Mouse (Mus musculus) stomach, postnatal 0 days (tissue): ENCODE measurements around the gene Arid3a. TPM values are rescaled to one million over a fixed set of nuclear protein-coding genes. Genes with fewer than 3 reads are reported as not detected.

Source experiments
- ATAC-seq: fragments of 200-750 bp; cut with Nextera tagmentation; 2 replicates; pipeline ENCODE4 v1.8.0; 2017; ENCODE audit not compliant: low FRiP score, low TSS enrichment
- DNase-seq: peaks from one replicate; pipeline ENCODE4 v3.0.0-alpha.2; 2016; ENCODE audit warnings: low spot score
- H3K27ac ChIP-seq: fragments of 300-500 bp; sonication (generic); replicated peaks from 2 replicates; pipeline ENCODE4 v1.5.1; 2014; ENCODE audit warnings: mild to moderate bottlenecking, control low read depth
- H3K27me3 ChIP-seq: fragments of 300-500 bp; sonication (generic); 2 replicates; pipeline ENCODE4 v1.6.1; 2014; ENCODE audit warnings: low read length; ENCODE audit not compliant: control insufficient read depth, insufficient read depth
- H3K36me3 ChIP-seq: fragments of 300-500 bp; sonication (generic); 2 replicates; pipeline ENCODE4 v1.6.1; 2014; ENCODE audit warnings: low read length, mixed read lengths; ENCODE audit not compliant: control insufficient read depth, insufficient read depth
- H3K4me1 ChIP-seq: fragments of 300-500 bp; sonication (generic); replicated peaks from 2 replicates; pipeline ENCODE4 v1.6.1; 2014; ENCODE audit warnings: antibody characterized with exemption; ENCODE audit not compliant: control insufficient read depth, insufficient read depth
- H3K4me2 ChIP-seq: fragments of 300-500 bp; sonication (generic); replicated peaks from 2 replicates; pipeline ENCODE4 v1.6.1; 2014; ENCODE audit warnings: low read depth, mild to moderate bottlenecking, control low read depth, moderate library complexity
- H3K4me3 ChIP-seq: fragments of 300-500 bp; sonication (generic); 2 replicates; pipeline ENCODE4 v1.5.1; 2014; ENCODE audit warnings: low read depth, low read length, control low read depth
- H3K9ac ChIP-seq: fragments of 300-500 bp; sonication (generic); 2 replicates; pipeline ENCODE4 v1.6.1; 2014; ENCODE audit warnings: mild to moderate bottlenecking, low read length, control low read depth, mixed read lengths
- H3K9me3 ChIP-seq: fragments of 300-500 bp; sonication (generic); 2 replicates; pipeline ENCODE4 v1.6.1; 2016; ENCODE audit warnings: low read length; ENCODE audit not compliant: control insufficient read depth
- CTCF ChIP-seq: IDR thresholded peaks from 2 replicates; pipeline ENCODE4 v1.5.1; 2016; ENCODE audit warnings: antibody characterized with exemption, low read depth, mild to moderate bottlenecking, moderate library complexity
- EP300 ChIP-seq: optimal IDR thresholded peaks from 2 replicates; pipeline ENCODE3; 2016; ENCODE audit warnings: antibody characterized with exemption
- whole genome bisulfite sequencing: fragments of 180-500 bp; shearing (Covaris S2); extraction: QIAGEN DNeasy Blood & Tissue Kit; methylation state at CpG from one replicate; pipeline ENCODE4 v1.1.7; 2014; 5-methylcytosine and 5-hydroxymethylcytosine counted together
- polyA plus RNA-seq: library from polyadenylated mRNA; unstranded; fragments of >200 nt; fragmentation: Nextera tagmentation; extraction: Ambion mirVana; gene quantifications from 2 replicates; pipeline ENCODE4 v1.2.1, GENCODE M21; 2015

Gene Arid3a
- polyA plus RNA-seq, 1 experiment from 2014 or later = 3.5 TPM

DNA sequence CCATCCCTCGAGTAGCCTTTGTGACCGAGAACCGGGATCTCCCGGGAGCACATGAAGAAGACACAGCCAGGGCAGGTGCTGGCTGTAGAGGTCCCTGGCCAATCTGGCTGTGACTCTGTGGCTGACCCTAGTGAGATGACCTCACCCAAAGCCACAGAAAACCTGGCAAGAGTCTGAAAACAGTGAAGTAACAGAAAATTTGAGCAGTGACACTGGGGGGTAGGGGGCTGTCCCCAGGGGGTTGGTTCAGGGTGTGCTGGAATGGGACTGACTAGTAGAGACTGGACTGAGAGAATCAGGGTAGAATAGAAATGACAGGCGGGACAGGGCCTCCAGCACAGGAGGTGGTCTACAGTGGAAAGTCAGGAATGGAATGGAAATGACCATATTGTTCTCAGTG, 56.4 kb downstream of the Arid3a start:
- Histone ChIP-seq H3K27ac (peak overlapping the region; percentile 98; the same call in 1 of the 2 replicates), H3K4me3 (peak overlapping the region; percentile 65), H3K4me2 (peak overlapping the region; percentile 90), H3K9me3 (no peaks in the 10 kb centered on the region), H3K4me1 (peaks cover 8% of the 10 kb centered on the region), H3K27me3 (no peaks in the 10 kb centered on the region), H3K9ac (peak overlapping the region; percentile 92), H3K36me3 (peaks cover 7% of the 10 kb centered on the region)
- no peak for TF ChIP-seq EP300
- no peak for TF ChIP-seq CTCF
- 59% methylated on average over 5 of the region's 5 CpGs for WGBS
- DNase-seq (no peak), ATAC-seq (no peak)

GRCm38 (mm10) chr10:79983670-79984069, 56.8 kb downstream of the Arid3a start:
- Histone ChIP-seq H3K36me3 (peaks cover 6% of the 10 kb centered on the region), H3K27ac (peak overlapping the region; percentile 98), H3K9ac (peak overlapping the region; percentile 92), H3K4me2 (peak overlapping the region; percentile 90), H3K27me3 (no peaks in the 10 kb centered on the region), H3K4me1 (peaks cover 8% of the 10 kb centered on the region), H3K9me3 (no peaks in the 10 kb centered on the region), H3K4me3 (peak overlapping the region; percentile 65)
- WGBS = 0% methylated on average over 18 of the region's 21 CpGs
- DNase-seq (peak; percentile 71), ATAC-seq (no peak)
- TF ChIP-seq EP300 (no peak), CTCF (no peak)

- H3K4me3 ChIP-seq = peak within 1 kb of the TSS; percentile 65
- H3K9ac ChIP-seq = peak within 1 kb of the TSS; percentile 92
- H3K9me3 ChIP-seq = no peaks in the 10 kb centered on the region
- DNase-seq (peak; percentile 90), ATAC-seq (peak; percentile 82)
- TF ChIP-seq CTCF (peak; percentile 86), EP300 (peak; percentile 24)
- peak within 1 kb of the TSS; percentile 90 for H3K4me2 ChIP-seq
- no peaks in the 10 kb centered on the region for H3K27me3 ChIP-seq
- H3K4me1 ChIP-seq = peaks cover 8% of the 10 kb centered on the region
- peaks cover 2% of the 10 kb centered on the region; the same call in 1 of the 2 replicates for H3K36me3 ChIP-seq
- WGBS = 1% methylated on average over 47 of the region's 49 CpGs
- peak within 1 kb of the TSS; percentile 98 for H3K27ac ChIP-seq
Observed at GRCm38 (mm10) chr10:79984195-79984816, 57.5 kb downstream of the Arid3a start, which contains the start of gene Tmem259. Tmem259 (minus strand) TSS chr10:79984330.

GRCm38 (mm10) chr10:79984871-79985270, 58.0 kb downstream of the Arid3a start:
- Histone ChIP-seq H3K36me3 (no peaks in the 10 kb centered on the region), H3K27me3 (no peaks in the 10 kb centered on the region), H3K9ac (peak overlapping the region; percentile 92), H3K27ac (peak overlapping the region; percentile 98), H3K9me3 (no peaks in the 10 kb centered on the region), H3K4me1 (peaks cover 8% of the 10 kb centered on the region), H3K4me2 (peak overlapping the region; percentile 90), H3K4me3 (peak overlapping the region; percentile 65)
- TF ChIP-seq EP300 (no peak), CTCF (no peak)
- ATAC-seq (peak; percentile 91), DNase-seq (peak; percentile 94)
- under 1% methylated on average over 22 of the region's 22 CpGs for WGBS

DNA sequence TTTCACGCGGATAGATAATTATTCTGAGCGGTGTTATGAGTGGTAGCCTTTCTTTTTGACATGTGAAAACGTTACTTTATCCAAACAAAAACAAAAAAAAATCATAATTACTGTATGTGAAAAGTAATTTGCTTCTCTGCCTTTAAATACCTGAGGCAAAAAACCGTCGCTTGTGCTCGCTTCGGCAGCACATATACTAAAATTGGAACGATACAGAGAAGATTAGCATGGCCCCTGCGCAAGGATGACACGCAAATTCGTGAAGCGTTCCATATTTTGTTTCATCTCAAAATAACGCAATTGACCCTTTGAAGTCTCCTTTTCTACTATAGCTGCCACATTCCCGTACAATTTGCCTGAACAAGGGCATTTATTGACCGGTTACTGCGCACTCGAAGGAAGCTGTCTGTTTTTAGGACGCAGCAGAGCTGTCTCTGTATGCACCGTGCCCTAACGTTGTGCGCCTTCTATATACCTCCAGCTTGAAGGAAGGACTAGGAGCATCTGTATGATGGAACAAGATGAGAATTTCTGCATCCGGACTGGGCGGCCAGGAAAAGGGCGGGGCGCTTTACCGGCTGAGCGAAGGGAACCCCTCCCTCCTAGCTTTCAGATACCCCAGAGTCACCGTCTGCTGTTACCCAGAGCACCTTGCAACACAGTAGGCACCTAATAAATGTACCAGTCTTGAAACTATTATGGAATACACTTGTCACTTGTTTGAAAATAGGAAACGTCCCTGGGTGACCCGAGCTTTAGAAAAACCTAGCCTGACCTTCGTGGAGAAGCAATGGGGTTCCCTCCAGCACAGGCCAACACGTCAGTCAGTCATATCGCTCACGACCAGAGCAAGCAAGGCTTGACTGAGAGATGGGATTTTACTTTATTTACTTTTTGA, 58.7 kb downstream of the Arid3a start:
- no peak for TF ChIP-seq CTCF
- peak; percentile 19 for TF ChIP-seq EP300
- peak; percentile 74 for DNase-seq
- peak overlapping the region; percentile 65 for H3K4me3 ChIP-seq
- no peaks in the 10 kb centered on the region for H3K36me3 ChIP-seq
- peak overlapping the region; percentile 90 for H3K4me2 ChIP-seq
- ATAC-seq = no peak
- H3K27ac ChIP-seq = peak overlapping the region; percentile 98
- H3K9me3 ChIP-seq = no peaks in the 10 kb centered on the region
- H3K9ac ChIP-seq = peak overlapping the region; percentile 62
- H3K4me1 ChIP-seq = peaks cover 8% of the 10 kb centered on the region
- WGBS = 1% methylated on average over 35 of the region's 35 CpGs
- no peaks in the 10 kb centered on the region for H3K27me3 ChIP-seq
